Mouse (Mus musculus) hindbrain, embryonic 11.5 days (tissue): ENCODE data around the gene Homer2. TPM values are rescaled to one million over a fixed set of nuclear protein-coding genes. Genes with fewer than 3 reads are reported as not detected.

Source experiments
- ATAC-seq: fragments of 200-750 bp; cut with Nextera tagmentation; 2 replicates; pipeline ENCODE4 v1.8.0; 2017; ENCODE audit warnings: mild to moderate bottlenecking, moderate TSS enrichment, moderate library complexity; ENCODE audit not compliant: low FRiP score
- DNase-seq: peaks from one replicate; pipeline ENCODE4 v3.0.0-alpha.2; 2015; ENCODE audit warnings: low spot score
- H3K27ac ChIP-seq: fragments of 300-500 bp; sonication (generic); 2 replicates; pipeline ENCODE4 v1.5.1; 2014; ENCODE audit warnings: mild to moderate bottlenecking, low read depth, low read length
- H3K27me3 ChIP-seq: fragments of 300-500 bp; sonication (generic); 2 replicates; pipeline ENCODE4 v1.6.1; 2014; ENCODE audit warnings: mild to moderate bottlenecking, low read length, moderate library complexity, mixed read lengths; ENCODE audit not compliant: control insufficient read depth, insufficient read depth
- H3K36me3 ChIP-seq: fragments of 300-500 bp; sonication (generic); 2 replicates; pipeline ENCODE4 v1.6.1; 2014; ENCODE audit warnings: mild to moderate bottlenecking, low read length, moderate library complexity, mixed read lengths; ENCODE audit not compliant: control insufficient read depth, insufficient read depth
- H3K4me1 ChIP-seq: fragments of 300-500 bp; sonication (generic); replicated peaks from 2 replicates; pipeline ENCODE4 v1.6.1; 2014; ENCODE audit warnings: low read length, mixed read lengths; ENCODE audit not compliant: control insufficient read depth, insufficient read depth
- H3K4me2 ChIP-seq: fragments of 300-500 bp; sonication (generic); replicated peaks from 2 replicates; pipeline ENCODE4 v1.6.1; 2014; ENCODE audit warnings: mild to moderate bottlenecking, low read depth, low read length
- H3K4me3 ChIP-seq: fragments of 300-500 bp; sonication (generic); 2 replicates; pipeline ENCODE4 v1.5.1; 2014; ENCODE audit warnings: low read depth, low read length
- H3K9ac ChIP-seq: fragments of 300-500 bp; sonication (generic); 2 replicates; pipeline ENCODE4 v1.6.1; 2014; ENCODE audit warnings: low read depth, low read length
- H3K9me3 ChIP-seq: fragments of 300-500 bp; sonication (generic); 2 replicates; pipeline ENCODE4 v1.6.1; 2016; ENCODE audit warnings: low read length; ENCODE audit not compliant: control insufficient read depth
- WGBS: fragments of 180-500 bp; shearing (Covaris S2); extraction: QIAGEN DNeasy Blood & Tissue Kit; methylation state at CpG from one replicate; pipeline ENCODE4 v1.1.7; 2014; 5-methylcytosine and 5-hydroxymethylcytosine counted together
- polyA plus RNA-seq: library from polyadenylated mRNA; unstranded; fragments of >200 nt; fragmentation: Nextera tagmentation; extraction: Ambion mirVana; gene quantifications from 2 replicates; pipeline ENCODE4 v1.2.1, GENCODE M21; 2014

Gene Homer2
- polyA plus RNA-seq, 1 experiment from 2014 or later = 24.4 TPM

DNA sequence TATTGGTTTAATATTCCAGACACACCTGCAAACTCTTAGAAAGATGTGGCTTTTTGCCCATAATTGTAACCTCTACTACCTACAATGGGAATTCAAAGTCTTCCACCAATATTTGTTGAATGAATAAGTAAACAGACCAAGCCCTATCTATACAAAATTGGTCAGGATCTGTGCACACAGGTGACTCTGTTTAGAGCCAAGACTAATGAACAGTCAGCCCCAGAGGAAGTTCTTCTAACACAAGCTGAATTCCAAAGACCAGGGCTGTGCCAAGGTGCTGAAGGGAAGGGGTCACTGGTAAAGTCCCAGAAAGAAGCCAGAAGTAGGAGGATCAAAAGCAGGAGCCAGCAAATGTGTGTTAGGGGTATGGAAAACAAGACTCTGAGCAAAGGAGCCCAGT lies 838 bp upstream of the Homer2 start:
- H3K9me3 ChIP-seq = no peaks in the 10 kb centered on the region
- H3K4me1 ChIP-seq = peaks cover 4% of the 10 kb centered on the region; the same call in 1 of the 2 replicates
- DNase-seq (no peak), ATAC-seq (no peak)
- H3K4me2 ChIP-seq = no peak overlapping the region
- peaks cover 10% of the 10 kb centered on the region for H3K27me3 ChIP-seq
- no peak overlapping the region for H3K27ac ChIP-seq
- no peak overlapping the region for H3K4me3 ChIP-seq
- H3K9ac ChIP-seq = no peak overlapping the region
- H3K36me3 ChIP-seq = no peaks in the 10 kb centered on the region

DNA sequence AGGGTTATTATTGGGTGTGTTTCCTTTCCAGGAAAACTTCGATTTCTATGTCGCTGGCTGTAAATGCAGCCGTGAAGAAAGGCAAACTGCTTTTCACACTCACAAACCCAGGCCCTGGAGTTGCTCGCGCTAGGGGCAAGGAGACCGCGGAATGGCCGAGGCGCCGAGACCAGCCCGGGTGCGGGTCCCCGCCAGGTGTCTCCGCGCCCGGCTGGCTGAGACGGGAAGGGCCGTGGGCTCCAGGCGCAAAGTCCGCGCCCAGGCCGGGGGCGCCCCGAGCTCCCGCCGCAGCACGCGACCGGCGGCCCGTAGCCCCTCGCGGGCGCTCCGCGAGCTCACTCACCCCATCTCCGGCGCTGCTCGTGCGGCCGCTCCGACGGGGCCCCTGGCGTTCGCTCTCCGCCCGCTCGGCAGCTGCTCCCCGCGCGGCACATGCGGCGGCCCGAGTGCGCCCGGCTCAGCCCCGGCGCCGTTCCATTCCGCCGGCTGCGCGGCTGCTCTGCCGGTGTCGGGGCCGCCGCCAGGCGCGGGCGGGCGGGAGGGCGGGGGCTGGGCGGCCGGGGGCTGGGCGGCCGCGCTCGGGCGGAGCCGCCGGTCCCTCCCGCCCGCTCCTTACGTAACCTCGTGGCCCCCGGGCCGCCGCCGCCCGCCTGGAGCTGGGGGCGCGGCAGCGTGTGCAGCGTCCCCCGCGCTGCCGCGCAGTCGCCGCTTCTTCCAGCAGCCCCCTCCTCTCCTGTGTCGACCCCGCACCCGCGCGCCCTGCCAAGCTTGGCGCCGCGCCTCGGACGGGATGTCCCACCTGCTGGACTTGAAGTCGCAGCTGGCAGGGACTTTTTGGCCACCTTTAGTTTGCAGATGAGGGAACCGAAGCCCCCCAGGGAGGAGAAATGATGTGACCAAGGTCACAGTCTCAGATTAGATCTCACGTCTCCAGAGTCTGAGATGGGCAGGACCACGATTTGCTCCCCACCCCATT lies 623 bp downstream of the Homer2 start:
- peak overlapping the region; percentile 63 for H3K4me3 ChIP-seq
- DNase-seq (peak; percentile 68), ATAC-seq (peak; percentile 85)
- peak overlapping the region; percentile 75 for H3K9ac ChIP-seq
- H3K9me3 ChIP-seq = no peaks in the 10 kb centered on the region
- 0 out of 2 replicates have a peak overlapping the region, but pooled peaks have one; percentile 24 for H3K27ac ChIP-seq
- H3K36me3 ChIP-seq = no peaks in the 10 kb centered on the region
- peaks cover 4% of the 10 kb centered on the region; the same call in 1 of the 2 replicates for H3K4me1 ChIP-seq
- peaks cover 10% of the 10 kb centered on the region for H3K27me3 ChIP-seq
- 1% methylated on average over 68 of the region's 114 CpGs for WGBS
- peak overlapping the region; percentile 92 for H3K4me2 ChIP-seq

DNA sequence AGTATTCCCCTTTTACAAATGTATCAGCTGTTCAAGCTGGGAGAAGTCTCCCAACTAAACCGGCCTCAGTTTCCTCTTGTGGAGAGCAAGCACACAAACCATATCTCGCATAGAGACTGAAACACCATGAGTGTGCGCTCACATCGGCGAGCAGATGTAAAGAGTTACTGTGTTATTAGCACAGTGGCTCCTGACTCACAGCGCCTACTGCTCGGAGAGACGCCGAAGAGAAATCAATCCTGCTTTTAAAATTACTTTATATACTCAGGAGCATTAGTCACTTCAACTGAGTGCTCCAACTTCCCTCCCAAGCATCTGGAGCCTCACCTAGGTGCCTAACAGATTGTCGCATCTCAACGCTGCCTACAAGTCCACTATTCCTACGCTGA lies 1.3 kb downstream of the Homer2 start:
- Histone ChIP-seq H3K9me3 (no peaks in the 10 kb centered on the region), H3K9ac (peak overlapping the region; percentile 75), H3K4me1 (peaks cover 4% of the 10 kb centered on the region; the same call in 1 of the 2 replicates), H3K4me3 (peak overlapping the region; percentile 63), H3K27ac (0 out of 2 replicates have a peak overlapping the region, but pooled peaks have one; percentile 24), H3K27me3 (peaks cover 10% of the 10 kb centered on the region), H3K36me3 (no peaks in the 10 kb centered on the region), H3K4me2 (peak overlapping the region; percentile 92)
- peak; percentile 44 for DNase-seq
- 44% methylated on average over 12 of the region's 12 CpGs for WGBS
- no peak; the same call in 1 of the 2 replicates for ATAC-seq

DNA sequence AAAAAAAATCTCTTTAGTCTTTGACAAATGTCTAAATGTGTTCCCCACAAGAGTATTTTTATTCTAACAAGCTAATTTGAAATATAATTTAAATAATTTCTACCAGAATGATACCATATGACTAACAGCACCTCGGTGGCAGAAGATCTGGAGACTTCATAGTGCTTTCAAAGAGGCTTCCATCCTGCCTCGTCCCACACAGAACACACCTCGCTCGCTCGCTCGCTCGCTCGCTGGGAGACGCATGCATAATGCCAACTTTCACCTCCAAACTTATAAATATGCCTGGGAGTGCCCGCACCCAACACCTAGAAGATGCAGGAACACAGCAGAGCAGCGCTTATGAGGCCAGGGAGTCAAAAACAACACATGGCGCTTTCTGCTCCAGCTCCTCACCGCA lies 9.0 kb downstream of the Homer2 start:
- ATAC-seq (no peak), DNase-seq (no peak)
- Histone ChIP-seq H3K9me3 (no peaks in the 10 kb centered on the region), H3K9ac (no peak overlapping the region), H3K27me3 (no peaks in the 10 kb centered on the region), H3K27ac (no peak overlapping the region), H3K4me1 (no peaks in the 10 kb centered on the region), H3K4me2 (no peak overlapping the region), H3K4me3 (no peak overlapping the region), H3K36me3 (no peaks in the 10 kb centered on the region)
- 87% methylated on average over 13 of the region's 13 CpGs for WGBS

DNA sequence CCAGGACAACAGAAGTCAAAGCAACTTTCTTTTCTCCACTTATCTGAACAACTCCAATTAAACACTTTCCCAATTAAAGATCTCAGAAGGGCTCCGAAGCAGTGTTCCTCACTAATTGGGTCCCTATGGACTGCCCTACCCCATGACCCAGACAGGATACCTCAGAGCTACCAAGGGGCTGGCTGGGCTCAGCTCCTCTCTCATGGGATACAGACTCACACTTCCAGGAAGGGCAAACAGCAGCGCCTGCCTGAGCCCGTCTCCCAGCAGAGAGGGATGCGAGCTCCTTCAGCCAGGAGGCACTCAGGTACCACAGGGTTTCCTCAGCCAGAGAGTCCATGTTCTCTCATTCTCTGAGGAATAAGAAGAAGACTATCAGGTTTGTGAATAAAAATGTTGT lies 9.4 kb downstream of the Homer2 start:
- no peaks in the 10 kb centered on the region for H3K36me3 ChIP-seq
- H3K9me3 ChIP-seq = no peaks in the 10 kb centered on the region
- no peak overlapping the region for H3K27ac ChIP-seq
- no peak overlapping the region for H3K4me2 ChIP-seq
- H3K4me3 ChIP-seq = no peak overlapping the region
- ATAC-seq = no peak
- no peaks in the 10 kb centered on the region for H3K27me3 ChIP-seq
- H3K9ac ChIP-seq = no peak overlapping the region
- 77% methylated on average over 4 of the region's 4 CpGs for WGBS
- DNase-seq = no peak
- no peaks in the 10 kb centered on the region for H3K4me1 ChIP-seq

DNA sequence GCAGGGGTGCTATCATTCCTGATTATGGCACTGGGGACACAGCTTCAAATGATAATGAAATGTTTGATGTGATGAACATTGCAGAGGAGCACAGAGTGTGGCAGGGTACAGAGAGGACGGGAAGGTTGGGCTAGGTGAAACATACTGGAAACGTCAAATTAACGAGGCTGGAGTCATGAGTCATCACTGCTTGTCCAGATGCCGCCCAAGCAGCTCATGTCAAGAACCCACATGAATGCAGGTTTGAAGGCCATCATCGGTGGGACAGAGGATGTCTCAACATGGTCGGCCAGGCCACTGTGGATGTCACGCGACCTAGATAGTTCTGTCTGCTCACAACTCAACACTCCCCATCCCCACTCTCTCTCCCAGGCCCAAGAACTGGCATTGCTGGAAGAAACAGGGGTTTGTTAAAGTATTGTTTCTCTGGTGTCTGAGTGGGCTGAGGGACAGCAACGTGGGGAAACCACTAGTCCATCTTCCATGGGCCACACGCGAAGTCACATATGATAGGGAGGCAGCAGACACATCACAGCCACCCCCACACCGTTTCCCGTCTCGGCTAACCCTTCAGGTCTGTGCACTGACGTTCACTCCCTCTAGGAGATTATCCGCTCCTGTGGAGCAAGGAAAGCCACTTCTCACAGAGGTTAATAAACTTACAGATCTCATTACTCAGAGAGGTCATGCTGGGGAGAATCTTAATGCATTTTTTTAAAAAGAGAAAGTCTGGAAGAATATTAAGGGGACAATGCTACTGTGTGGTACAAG lies 11.4 kb downstream of the Homer2 start:
- Histone ChIP-seq H3K9me3 (no peaks in the 10 kb centered on the region), H3K4me2 (no peak overlapping the region), H3K4me3 (no peak overlapping the region), H3K4me1 (no peaks in the 10 kb centered on the region), H3K36me3 (no peaks in the 10 kb centered on the region), H3K27me3 (no peaks in the 10 kb centered on the region), H3K27ac (no peak overlapping the region), H3K9ac (no peak overlapping the region)
- WGBS = 91% methylated on average over 16 of the region's 16 CpGs
- DNase-seq = no peak
- no peak for ATAC-seq

DNA sequence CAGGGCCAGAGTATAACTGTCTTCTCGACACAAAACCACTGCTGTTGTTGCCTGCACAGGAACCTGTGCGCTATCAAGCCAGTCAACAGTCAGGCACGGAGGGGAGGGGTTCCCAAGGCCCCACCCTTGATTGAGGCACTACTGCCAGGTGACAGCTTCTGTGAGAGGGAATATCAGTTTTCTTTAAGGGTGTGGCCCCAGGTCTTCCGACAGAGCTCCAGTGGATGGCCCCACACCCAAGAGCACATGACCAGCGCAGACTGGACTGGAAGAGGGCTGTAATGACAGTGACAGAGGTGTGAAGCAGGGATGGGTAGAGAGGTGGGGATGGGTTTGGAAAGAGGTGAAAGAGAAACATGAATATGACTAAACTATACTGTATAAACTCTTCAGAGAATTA lies 16.3 kb downstream of the Homer2 start:
- DNase-seq (no peak), ATAC-seq (no peak)
- H3K27ac ChIP-seq = no peak overlapping the region
- no peaks in the 10 kb centered on the region for H3K9me3 ChIP-seq
- no peaks in the 10 kb centered on the region; the same call in 1 of the 2 replicates for H3K4me1 ChIP-seq
- no peak overlapping the region for H3K9ac ChIP-seq
- 89% methylated on average over 5 of the region's 5 CpGs for WGBS
- H3K4me3 ChIP-seq = no peak overlapping the region
- no peaks in the 10 kb centered on the region for H3K27me3 ChIP-seq
- no peaks in the 10 kb centered on the region for H3K36me3 ChIP-seq
- no peak overlapping the region for H3K4me2 ChIP-seq

DNA sequence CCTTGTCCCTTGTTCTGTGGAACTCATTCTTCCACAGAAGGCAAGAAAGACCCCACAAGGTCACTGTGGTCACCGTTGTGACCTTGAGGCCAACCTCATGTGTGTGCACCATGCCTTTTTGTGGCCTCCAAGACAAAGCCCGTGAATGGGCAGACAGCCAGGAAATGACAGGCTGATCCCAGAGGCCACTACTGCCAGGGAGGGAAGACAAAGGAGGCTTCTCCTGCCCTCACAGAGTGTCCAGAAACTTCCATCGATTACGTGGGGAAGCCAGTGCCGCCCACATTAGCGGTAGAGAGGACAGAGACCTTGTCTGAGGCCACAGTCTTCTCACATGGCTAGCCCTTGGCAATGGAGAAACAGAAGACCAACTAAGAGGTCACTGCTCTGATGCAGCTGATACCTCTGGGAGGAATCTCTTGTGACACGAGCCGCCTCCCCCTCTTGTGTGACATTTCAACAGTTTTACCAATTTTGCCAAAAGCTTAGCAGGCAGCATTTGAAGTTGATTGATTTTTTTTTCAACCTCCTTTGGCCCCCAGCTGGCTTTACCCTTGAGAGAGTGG lies 18.1 kb downstream of the Homer2 start:
- Histone ChIP-seq H3K9ac (no peak overlapping the region), H3K4me2 (no peak overlapping the region), H3K27me3 (no peaks in the 10 kb centered on the region), H3K36me3 (no peaks in the 10 kb centered on the region), H3K9me3 (no peaks in the 10 kb centered on the region), H3K4me3 (no peak overlapping the region), H3K27ac (no peak overlapping the region), H3K4me1 (no peaks in the 10 kb centered on the region; the same call in 1 of the 2 replicates)
- ATAC-seq = no peak
- 51% methylated on average over 8 of the region's 8 CpGs for WGBS
- peak; percentile 23 for DNase-seq
